Mouse (Mus musculus): ENCODE data around the gene Fam213b. TPM values are rescaled to one million over a fixed set of nuclear protein-coding genes. Genes with fewer than 3 reads are reported as not detected.
A peak's percentile ranks its signal among the peaks of the same experiment; 100 is the strongest.

The Fam213b gene
- total RNA-seq, 2 experiments from 2014 or later = 2.9 to 6.9 TPM

DNA sequence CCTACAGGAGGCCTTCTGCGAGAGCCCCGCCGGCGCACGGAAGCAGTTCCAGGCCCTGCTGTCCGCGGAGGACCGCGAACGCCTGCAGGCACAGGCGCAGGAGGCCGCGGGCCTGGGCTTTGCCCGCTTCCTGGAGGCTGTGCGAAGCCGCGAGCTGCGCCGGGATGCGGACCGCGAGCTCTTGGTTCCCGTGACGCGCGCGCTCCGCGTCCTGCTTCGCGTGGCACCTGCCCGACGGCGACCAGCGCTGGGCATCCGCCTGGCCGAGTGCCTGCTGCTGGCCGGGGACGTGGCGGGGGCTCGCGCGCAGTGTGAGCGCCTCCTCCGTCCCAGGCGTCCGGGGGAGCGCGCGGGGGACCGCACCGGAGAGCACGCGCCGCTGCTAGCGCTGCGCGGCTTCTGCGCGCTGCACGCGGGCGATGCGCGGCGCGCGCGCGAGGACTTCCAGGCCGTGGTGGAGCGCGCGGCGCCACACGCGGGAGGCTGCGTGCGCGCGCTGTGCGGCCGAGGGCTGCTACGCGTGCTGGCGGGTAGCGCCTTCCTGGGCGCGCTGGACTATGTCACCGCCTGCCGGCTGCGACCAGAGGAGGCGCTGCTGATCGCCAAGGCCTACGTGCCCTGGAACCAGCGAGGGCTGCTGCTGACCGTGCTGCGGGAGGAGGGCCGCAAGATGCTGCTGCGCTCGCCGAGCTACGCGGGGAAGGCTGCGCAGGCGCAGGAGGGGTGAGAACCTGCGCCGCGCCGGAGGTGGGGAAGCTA is 43.0 kb downstream of the Fam213b start:
- ATAC-seq (replicated peaks; ENCODE audit: poor library complexity, severe bottlenecking) = peak; percentile 94

DNA sequence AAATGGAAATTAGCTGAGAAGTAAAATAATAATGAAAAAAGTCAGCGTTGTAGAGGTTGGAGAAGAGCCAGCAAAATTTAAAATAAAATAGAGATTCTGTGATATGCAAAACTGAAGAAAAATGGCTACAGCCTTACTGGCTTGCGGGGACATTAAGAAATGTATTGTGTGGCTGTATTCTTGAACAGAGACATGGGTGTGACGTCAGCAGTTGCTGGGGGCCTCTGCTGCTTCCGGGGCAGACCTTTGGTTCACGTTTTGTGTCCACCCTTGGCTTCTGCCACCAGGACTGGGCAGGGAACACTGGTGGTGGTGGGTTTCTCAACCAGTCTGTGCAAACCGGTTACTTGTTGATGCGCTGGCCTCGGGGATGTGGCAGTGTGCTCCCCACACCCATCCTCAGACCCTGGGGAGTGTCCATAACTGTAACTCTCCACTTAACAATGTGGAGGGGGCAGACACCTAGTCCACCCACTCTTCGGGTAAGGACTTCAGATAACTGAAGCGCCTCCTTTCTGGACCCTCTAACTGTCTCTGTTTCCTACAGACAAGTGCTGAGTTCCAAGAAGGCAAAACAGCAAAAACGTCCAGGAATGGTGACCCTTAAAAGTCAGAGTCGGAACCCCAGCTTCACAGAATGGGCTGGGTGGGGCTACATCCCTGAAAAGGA is 44.1 kb downstream of the Fam213b start:
- peak; percentile 38; the same call in 1 of the 2 replicates for ATAC-seq (replicated peaks; ENCODE audit: poor library complexity, severe bottlenecking)

DNA sequence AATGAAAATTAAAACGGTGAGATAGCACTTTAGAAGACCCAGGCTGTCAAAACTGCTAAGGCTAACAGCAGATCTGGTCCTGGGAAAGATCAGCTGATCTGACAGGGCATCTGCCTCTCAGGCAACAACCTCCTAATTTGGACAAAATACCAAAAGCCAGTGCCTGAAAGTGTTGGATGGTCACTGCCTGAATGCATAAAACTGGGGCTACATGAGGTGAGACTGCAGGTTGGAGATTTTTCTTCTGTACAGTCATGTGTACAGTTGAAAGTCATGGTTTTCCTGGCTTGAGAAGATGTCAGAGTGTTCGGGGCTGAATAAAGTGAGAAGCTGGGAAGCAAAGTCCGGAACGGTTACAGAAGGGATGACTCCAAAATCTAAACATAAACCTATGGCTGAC is 45.1 kb downstream of the Fam213b start:
- ATAC-seq (replicated peaks; ENCODE audit: poor library complexity, severe bottlenecking) = no peak

DNA sequence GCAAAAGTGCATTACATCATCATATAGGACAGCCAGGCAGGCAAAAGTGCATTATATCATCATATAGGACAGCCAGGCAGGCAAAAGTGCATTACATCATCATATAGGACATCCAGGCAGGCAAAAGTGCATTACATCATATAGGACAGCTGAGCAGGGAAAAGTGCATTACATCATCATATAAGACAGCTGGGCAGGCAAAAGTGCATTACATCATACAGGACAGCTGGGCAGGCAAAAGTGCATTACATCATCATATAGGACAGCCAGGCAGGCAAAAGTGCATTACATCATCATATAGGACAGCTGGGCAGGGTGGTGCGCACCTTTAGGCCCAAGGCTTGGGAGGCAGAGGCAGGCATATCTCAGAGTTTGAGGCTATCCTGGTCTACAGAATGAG is 46.2 kb downstream of the Fam213b start:
- no peak for ATAC-seq (replicated peaks; ENCODE audit: poor library complexity, severe bottlenecking)

Other genes with a start within 250 kb of the Fam213b start
- gene Actrt2, start 231.3 kb downstream of the Fam213b start, total RNA-seq (2014; fragmentation: Nextera tagmentation) = not detected in 2 replicates
- gene Actrt2, start 231.3 kb downstream of the Fam213b start, total RNA-seq (2017) = not detected in 2 replicates
- gene Ttc34, start 61.7 kb downstream of the Fam213b start, total RNA-seq (2014; fragmentation: Nextera tagmentation) = 0.17 TPM in 1 of 2 replicates, not detected in the other
- not detected in 2 replicates for gene Ttc34, start 61.7 kb downstream of the Fam213b start, total RNA-seq (2017)
- gene Mmel1, start 29.6 kb downstream of the Fam213b start, total RNA-seq (2014; fragmentation: Nextera tagmentation) = not detected in 2 replicates
- gene Mmel1, start 29.6 kb downstream of the Fam213b start, total RNA-seq (2017) = not detected in 2 replicates
- 85.4 and 110 TPM in 2 replicates for gene Tnfrsf14, start 29.4 kb upstream of the Fam213b start, total RNA-seq (2014; fragmentation: Nextera tagmentation)
- gene Tnfrsf14, start 29.4 kb upstream of the Fam213b start, total RNA-seq (2017) = 33.2 and 38.4 TPM in 2 replicates
- 0.85 TPM in 1 of 2 replicates, not detected in the other for gene Hes5, start 61.8 kb upstream of the Fam213b start, total RNA-seq (2014; fragmentation: Nextera tagmentation)
- 0.52 TPM in 1 of 2 replicates, not detected in the other for gene Hes5, start 61.8 kb upstream of the Fam213b start, total RNA-seq (2017)
- 36.3 and 45.1 TPM in 2 replicates for gene Pank4, start 65.0 kb upstream of the Fam213b start, total RNA-seq (2014; fragmentation: Nextera tagmentation)
- 17.3 and 20.8 TPM in 2 replicates for gene Pank4, start 65.0 kb upstream of the Fam213b start, total RNA-seq (2017)
- gene Plch2, start 157.6 kb upstream of the Fam213b start, total RNA-seq (2014; fragmentation: Nextera tagmentation) = 0.30 TPM in 1 of 2 replicates, not detected in the other
- gene Plch2, start 157.6 kb upstream of the Fam213b start, total RNA-seq (2017) = not detected in 2 replicates
- gene Pex10, start 167.9 kb upstream of the Fam213b start, total RNA-seq (2014; fragmentation: Nextera tagmentation) = 10.5 and 11.0 TPM in 2 replicates
- gene Pex10, start 167.9 kb upstream of the Fam213b start, total RNA-seq (2017) = 13.4 and 18.6 TPM in 2 replicates
- gene Rer1, start 187.2 kb upstream of the Fam213b start, total RNA-seq (2014; fragmentation: Nextera tagmentation) = 93.3 and 125 TPM in 2 replicates
- 106 and 134 TPM in 2 replicates for gene Rer1, start 187.2 kb upstream of the Fam213b start, total RNA-seq (2017)
- 0.62 and 1.2 TPM in 2 replicates for gene Morn1, start 187.4 kb upstream of the Fam213b start, total RNA-seq (2014; fragmentation: Nextera tagmentation)
- 1.6 and 4.7 TPM in 2 replicates for gene Morn1, start 187.4 kb upstream of the Fam213b start, total RNA-seq (2017)